Mouse (Mus musculus) bone marrow, adult 2 months (tissue): ENCODE data around the gene Mov10l1. TPM values are rescaled to one million over a fixed set of nuclear protein-coding genes. Genes with fewer than 3 reads are reported as not detected.

Experiments
- H3K27ac ChIP-seq: fragments of 200-500 bp; 2 replicates; pipeline ENCODE4 v1.5.1; 2012; ENCODE audit warnings: low read depth, mild to moderate bottlenecking, control low read depth, inconsistent platforms, low read length; ENCODE audit not compliant: control insufficient read depth, poor library complexity, insufficient read depth
- H3K4me1 ChIP-seq: fragments of 200-500 bp; 2 replicates; pipeline ENCODE4 v1.6.1; 2011; ENCODE audit warnings: low read length; ENCODE audit not compliant: control insufficient read depth, insufficient read depth
- H3K4me3 ChIP-seq: fragments of 200-500 bp; replicated peaks from 2 replicates; pipeline ENCODE3; 2011; ENCODE audit warnings: mild to moderate bottlenecking, low read depth, low read length, control low read depth; ENCODE audit not compliant: control insufficient read depth
- CTCF ChIP-seq: fragments of 200-500 bp; IDR thresholded peaks from 2 replicates; pipeline ENCODE4 v1.5.1; 2011; ENCODE audit warnings: low read length, control low read depth; ENCODE audit not compliant: control insufficient read depth, insufficient read depth
- POLR2A ChIP-seq: fragments of 200-500 bp; IDR thresholded peaks from 2 replicates; pipeline ENCODE4 v1.6.1; 2011; ENCODE audit warnings: low read depth, mild to moderate bottlenecking, control low read depth, low read length, borderline replicate concordance; ENCODE audit not compliant: control insufficient read depth
- WGBS: fragments of 180-500 bp; shearing (Covaris S2); methylation state at CpG from one replicate; pipeline ENCODE4 v1.1.7; 2018; 5-methylcytosine and 5-hydroxymethylcytosine counted together
- polyA plus RNA-seq: library from polyadenylated mRNA; stranded (reverse); fragments of >200 nt; gene quantifications from 2 replicates; pipeline ENCODE4 v1.2.4, GENCODE M21; 2011; ENCODE audit warnings: low replicate concordance; ENCODE audit not compliant: missing spikeins, insufficient read depth, insufficient read length

Gene Mov10l1
- polyA plus RNA-seq, 1 experiment = not detected

DNA sequence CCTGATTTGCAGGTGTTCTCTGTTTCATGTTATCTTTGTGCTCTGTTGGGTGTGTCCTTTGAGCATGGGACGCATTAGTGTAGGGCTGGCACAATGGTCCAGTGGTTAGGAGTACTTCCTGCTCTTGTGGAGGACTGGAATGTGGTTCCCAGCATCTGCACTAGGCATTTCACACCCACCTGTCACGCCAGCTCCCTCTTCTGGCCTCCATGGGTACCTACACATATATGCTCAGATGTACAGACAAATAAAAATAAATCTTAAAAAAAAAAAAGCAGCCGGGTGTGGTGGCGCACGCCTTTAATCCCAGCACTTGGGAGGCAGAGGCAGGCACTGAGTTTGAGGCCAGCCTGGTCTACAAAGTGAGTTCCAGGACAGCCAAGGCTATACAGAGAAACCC, 61.7 kb downstream of the Mov10l1 start:
- Histone ChIP-seq H3K4me3 (no peak overlapping the region), H3K4me1 (no peaks in the 10 kb centered on the region), H3K27ac (no peak overlapping the region)
- WGBS = 67% methylated on average over 5 of the region's 5 CpGs
- TF ChIP-seq CTCF (no peak), POLR2A (no peak)

DNA sequence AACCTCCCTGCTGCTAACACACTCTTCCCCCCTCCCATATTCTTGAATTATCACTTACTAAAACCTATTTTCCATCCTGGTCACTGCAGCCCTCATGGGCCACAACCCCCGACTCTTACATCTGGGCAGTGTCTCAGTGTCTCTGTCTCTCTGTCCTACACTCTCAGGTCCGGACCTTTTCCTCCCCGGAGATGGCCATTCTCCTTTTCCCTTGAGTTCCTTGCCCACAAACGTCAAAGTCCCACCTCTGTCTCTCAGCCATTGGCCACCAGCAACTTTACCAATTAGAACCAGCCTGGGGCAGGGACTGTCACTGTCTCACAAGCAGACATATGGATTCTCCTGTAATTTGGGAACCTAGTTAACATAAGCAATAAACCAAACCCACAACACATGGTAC, 63.6 kb downstream of the Mov10l1 start:
- no peak overlapping the region for H3K27ac ChIP-seq
- H3K4me3 ChIP-seq = no peak overlapping the region
- no peak for TF ChIP-seq POLR2A
- WGBS = 77% methylated on average over 4 of the region's 4 CpGs
- H3K4me1 ChIP-seq = no peaks in the 10 kb centered on the region

DNA sequence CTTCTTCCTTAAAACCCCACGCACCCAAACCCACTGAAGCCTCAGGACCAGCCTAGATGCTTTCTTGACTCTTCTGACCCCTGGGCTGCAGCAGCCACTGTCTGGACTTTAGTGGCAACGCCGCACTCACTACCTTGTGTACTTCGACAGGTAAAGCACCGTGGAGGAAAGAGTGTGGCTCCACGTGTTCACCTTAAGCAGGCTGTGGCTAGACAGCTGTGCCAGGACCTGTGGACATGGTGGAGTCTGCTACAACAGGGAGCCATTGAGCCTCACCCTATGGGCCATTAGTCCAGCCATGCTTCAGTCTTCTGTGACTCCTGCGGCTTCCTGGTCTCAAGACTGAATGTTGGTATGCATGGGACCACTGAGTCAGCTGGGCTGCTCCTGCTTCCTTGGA, 72.0 kb downstream of the Mov10l1 start:
- WGBS = 83% methylated on average over 7 of the region's 7 CpGs
- no peaks in the 10 kb centered on the region for H3K4me1 ChIP-seq
- TF ChIP-seq CTCF = no peak
- no peak overlapping the region for H3K27ac ChIP-seq
- H3K4me3 ChIP-seq = no peak overlapping the region

DNA sequence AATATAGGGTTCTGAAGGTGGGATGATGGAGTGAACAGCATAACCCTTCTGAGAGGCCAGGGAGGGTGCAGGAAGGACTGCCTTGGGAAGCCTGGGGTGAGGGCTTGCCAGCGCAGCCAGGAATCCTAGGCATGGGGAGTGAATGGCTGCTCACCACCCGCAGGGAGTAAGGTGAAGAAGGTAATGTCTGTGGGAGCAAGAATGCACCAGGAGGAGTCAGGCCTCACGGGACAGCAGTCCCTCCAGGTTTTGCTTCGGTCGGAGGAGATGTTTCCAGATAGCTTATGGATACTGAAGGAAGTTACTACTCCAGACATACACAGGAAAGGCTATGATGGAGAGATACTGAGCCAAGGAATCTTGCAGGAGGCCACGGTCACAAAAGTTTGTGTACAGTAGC, 76.0 kb downstream of the Mov10l1 start:
- H3K4me3 ChIP-seq = no peak overlapping the region
- TF ChIP-seq POLR2A (no peak), CTCF (no peak)
- H3K27ac ChIP-seq = no peak overlapping the region
- 46% methylated on average over 6 of the region's 6 CpGs for WGBS
- H3K4me1 ChIP-seq = no peaks in the 10 kb centered on the region

DNA sequence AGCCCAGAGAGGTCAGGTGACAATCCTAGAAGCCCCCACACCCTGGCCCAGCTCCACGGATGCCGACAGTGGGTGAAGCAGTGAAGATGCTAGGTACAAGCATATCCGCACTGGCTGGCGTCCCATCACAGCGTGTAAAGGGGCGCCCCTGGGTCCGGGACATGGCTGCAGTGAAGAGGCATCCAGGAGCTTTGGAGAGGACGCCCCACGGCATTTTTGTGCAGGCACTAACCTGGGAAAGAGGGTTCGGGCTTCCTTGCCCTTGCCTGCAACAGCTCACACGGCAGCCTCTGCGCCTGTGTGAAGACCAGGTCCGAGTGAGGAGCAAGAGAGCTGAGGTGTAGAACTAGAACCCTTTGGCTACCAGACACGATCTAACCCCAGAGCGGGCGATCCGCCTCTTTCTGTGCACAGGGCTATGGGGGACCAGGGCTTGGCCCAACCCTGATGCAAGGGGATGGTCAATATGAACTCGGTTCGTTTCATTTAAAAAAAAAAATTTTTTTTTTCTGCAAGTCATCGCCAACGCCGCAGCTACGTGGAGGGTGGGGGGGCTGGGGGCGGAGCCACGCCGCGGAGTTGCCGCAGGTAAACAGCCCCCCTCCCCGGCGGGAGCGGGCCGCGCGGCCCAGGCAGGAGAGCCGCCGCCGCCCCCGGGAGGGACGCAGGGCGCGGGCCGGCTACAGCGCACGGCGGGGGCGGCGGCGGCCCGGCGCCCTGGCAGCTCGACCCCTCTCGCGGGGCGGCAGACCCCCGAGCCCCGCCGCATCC, 76.6 kb downstream of the Mov10l1 start, which contains the start of gene Panx2:
Gene Panx2 (plus strand): TSS at position 574 of the 771 bp plus-strand sequence.
- Histone ChIP-seq H3K4me3 (no peak within 1 kb of the TSS), H3K27ac (no peak within 1 kb of the TSS; the same call in 1 of the 2 replicates), H3K4me1 (no peaks in the 10 kb centered on the region)
- 3% methylated on average over 57 of the region's 57 CpGs for WGBS
- TF ChIP-seq CTCF = no peak
- no peak for TF ChIP-seq POLR2A

DNA sequence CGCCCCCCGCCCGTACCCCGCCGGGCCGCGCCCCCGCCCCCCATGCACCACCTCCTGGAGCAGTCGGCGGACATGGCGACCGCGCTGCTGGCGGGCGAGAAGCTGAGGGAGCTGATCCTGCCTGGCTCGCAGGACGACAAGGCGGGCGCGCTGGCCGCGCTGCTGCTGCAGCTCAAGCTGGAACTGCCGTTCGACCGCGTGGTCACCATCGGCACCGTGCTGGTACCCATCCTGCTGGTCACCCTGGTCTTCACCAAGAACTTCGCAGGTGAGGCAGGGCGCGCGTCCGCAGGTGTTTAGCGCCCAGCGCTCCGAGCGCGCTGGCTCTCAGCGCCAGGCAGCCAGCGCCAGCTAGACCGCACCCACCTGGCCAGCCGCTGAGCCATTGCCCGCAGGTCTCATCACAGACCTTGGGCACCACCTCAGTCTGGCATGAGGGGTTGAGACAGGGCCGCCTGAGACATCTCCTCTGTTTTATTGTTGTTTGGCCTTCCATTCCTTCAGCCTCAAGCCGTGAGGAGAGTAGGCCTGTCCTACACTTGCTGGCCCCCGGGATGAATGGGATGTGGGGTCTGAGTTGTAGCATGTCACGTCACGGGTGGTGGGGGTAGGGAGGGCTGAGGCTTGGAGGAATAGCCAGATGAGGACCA, 77.4 kb downstream of the Mov10l1 start:
- no peaks in the 10 kb centered on the region for H3K4me1 ChIP-seq
- no peak overlapping the region; the same call in 1 of the 2 replicates for H3K27ac ChIP-seq
- no peak overlapping the region for H3K4me3 ChIP-seq
- TF ChIP-seq POLR2A (no peak), CTCF (no peak)
- WGBS = 6% methylated on average over 46 of the region's 48 CpGs

DNA sequence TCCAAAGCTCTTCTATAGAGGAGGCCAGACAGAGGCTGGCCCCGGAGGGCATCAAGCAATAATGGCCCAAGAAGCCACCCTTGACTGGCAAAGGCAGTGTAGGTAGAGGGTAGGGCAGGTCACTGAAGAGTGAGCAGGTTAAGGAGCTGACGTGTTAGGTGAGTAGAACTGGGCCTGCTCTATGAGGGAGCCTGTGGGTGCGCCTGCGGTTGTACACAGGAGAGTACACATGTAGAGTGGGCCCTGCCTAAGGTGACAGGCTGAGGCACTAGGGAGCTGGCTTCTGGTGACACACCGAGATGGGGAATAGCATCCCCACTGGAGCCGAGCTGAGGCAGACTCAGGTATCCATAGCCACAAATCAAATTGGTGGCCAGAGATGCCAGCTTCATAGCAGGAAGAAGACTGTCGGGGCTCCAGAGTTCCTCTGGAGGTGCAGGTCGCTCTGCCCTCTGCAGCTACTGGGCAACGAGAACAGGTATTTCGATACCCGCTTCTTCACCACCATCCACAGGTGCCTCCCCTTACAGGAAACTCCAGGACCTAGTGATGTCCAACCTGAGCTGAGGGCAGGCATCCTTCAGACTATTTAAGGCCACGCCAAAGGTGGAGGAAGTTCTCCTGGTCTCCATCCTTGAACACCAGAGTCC, 78.2 kb downstream of the Mov10l1 start:
- Histone ChIP-seq H3K27ac (no peak overlapping the region), H3K4me1 (no peaks in the 10 kb centered on the region), H3K4me3 (no peak overlapping the region)
- TF ChIP-seq CTCF (no peak), POLR2A (no peak)
- 84% methylated on average over 12 of the region's 12 CpGs for WGBS

DNA sequence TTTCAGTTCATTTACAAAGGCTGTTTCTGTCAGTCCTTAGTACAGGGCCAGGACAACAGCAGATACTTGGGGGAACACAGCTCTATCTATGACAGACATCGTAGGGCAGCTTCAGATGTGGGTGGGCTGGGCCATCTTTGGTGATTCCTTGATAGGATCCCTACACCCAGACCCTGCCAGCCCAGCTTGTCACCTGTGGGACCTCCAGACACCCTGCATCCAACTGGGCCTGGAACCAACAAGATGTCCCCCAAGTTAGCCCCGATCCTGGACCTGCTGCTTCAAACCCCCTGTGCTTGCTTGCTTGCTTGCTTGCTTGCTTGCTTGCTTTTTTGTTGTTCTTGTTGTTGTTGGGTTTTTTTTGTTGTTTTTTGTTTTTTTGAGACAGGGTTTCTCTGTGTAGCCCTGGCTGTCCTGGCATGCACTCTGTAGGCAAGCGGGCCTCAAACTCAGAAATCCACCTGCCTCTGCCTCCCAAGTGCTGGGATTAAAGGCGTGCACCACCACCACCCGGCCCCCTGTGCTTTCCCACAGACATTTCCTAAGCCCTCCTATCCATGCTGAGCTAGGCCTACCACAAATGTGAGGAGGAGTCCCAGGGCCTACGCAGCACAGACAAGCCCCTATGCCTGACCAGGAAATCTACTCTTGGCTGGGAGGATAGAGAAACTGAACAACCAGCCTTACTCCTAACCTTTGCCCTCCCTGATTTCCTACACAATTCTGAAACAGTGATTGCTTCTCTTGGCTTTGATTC, 79.2 kb downstream of the Mov10l1 start:
- WGBS = 78% methylated on average over 6 of the region's 6 CpGs
- Histone ChIP-seq H3K4me1 (no peaks in the 10 kb centered on the region), H3K27ac (no peak overlapping the region), H3K4me3 (no peak overlapping the region)
- TF ChIP-seq CTCF (no peak), POLR2A (no peak)

DNA sequence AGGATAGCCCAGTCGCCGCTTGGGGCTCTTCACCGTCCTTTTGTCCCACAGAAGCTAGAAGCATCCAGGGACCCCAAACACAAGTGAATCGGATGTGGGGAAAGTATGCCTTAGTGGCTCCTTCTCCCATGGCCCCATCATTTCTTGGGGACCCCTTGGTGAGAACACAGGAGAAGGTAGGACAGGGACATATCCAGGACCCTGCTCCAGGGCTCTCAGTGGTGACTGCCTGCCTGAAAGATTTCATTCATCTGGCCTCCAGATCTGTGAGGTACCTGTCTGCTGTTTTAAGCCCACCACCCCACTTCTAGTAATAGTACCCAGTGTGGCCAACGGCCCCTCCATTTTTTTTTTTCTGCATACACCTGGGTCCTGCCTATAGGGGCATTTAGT, 79.8 kb downstream of the Mov10l1 start:
- H3K4me3 ChIP-seq = no peak overlapping the region
- TF ChIP-seq CTCF (no peak), POLR2A (no peak)
- H3K27ac ChIP-seq = no peak overlapping the region
- 88% methylated on average over 5 of the region's 5 CpGs for WGBS
- H3K4me1 ChIP-seq = no peaks in the 10 kb centered on the region
